Mouse (Mus musculus): ENCODE measurements around the gene Nell2.

GRCm38 (mm10) chr15:95422226-95422950 is 106.0 kb downstream of the Nell2 start:
- TF ChIP-seq POLR2A (IDR thresholded peaks at IDR 0.05; ENCODE audit: borderline replicate concordance, low read depth, low read length) (no peak), CTCF (IDR thresholded peaks at IDR 0.05; ENCODE audit: low read depth, low read length) (no peak)
